Mouse (Mus musculus) T-helper 17 cell (primary cell): ENCODE measurements at regions not wholly inside any gene's neighbourhood (a gene's known extent, or its start where the extent isn't known, plus 50 kb on each side); places are given as distances from the start of the nearest gene placed in this dataset.
"Not testable (repeated sequence)": the region's sequence is repeated elsewhere in the genome, so short reads cannot be mapped to it uniquely, and the experiment has no call there.

Source experiments
- in situ Hi-C, 2 experiments: fragments of 300-600 bp; cut with MboI, MseI; formaldehyde crosslinking; loops; 1 replicate in 1 of 2; 2 replicates in 1 of 2; pipeline ENCODE4 v1.15.1; 2025; ENCODE audit warnings: high pct_unique_total_duplicates in 2 of 2

- in situ Hi-C loops: not testable (repeated sequence)
These were observed 78.6 kb upstream of the Slc25a13 start for GRCm38 (mm10) chr6:6295551-6295950.

- in situ Hi-C loops: no loop called here
These were observed 74.8 kb upstream of the Slc25a13 start for GRCm38 (mm10) chr6:6291781-6292180.

- in situ Hi-C loops: no loop called here
These were observed 73.5 kb upstream of the Slc25a13 start for GRCm38 (mm10) chr6:6290427-6290826.

- in situ Hi-C loops: no loop called here
These were observed 72.8 kb upstream of the Slc25a13 start for GRCm38 (mm10) chr6:6289806-6290205.

GRCm38 (mm10) chr6:6280812-6281568, 64.0 kb upstream of the Slc25a13 start:
- in situ Hi-C loops: no loop called here

GRCm38 (mm10) chr6:6279646-6280045, 62.7 kb upstream of the Slc25a13 start:
- in situ Hi-C loops: loop anchor here in 1 of 2 experiments (10.0 kb wide), 1 partner anchor 1135 kb away; no protein-coding TSS in a partner anchor

- in situ Hi-C loops: loop anchor here in 1 of 2 experiments (10.0 kb wide), 1 partner anchor 1144 kb away; no protein-coding TSS in a partner anchor
These were observed 53.6 kb upstream of the Slc25a13 start for GRCm38 (mm10) chr6:6270545-6270944.
